In genomic region chr10:122869865-122870503, GRCm38 (mm10) we compare ENCODE assay signal across 9 mouse cellular contexts.
DNase-seq lines count a peak whose midpoint lies in the region; ATAC-seq and TF ChIP-seq lines count a peak whose summit lies in the region.
"Had no signal": no experiment of that assay in that cellular context is flagged by ENCODE, and none has a peak within 500 bp of the region (broad histone marks: within the 10 kb centered on the region; RNA-seq: fewer than 3 reads in every experiment).

No protein-coding gene starts in this region.

- no peaks in the 10 kb centered on the region for H3K9me3 ChIP-seq in heart, embryonic 14.5 days (ENCODE audit: control insufficient read depth, low read length)
- H3K9me3 ChIP-seq in ES-E14 (ENCODE audit: control insufficient read depth, insufficient read depth, low read depth, low read length): no peaks in the 10 kb centered on the region
- no peaks in the 10 kb centered on the region for H3K9me3 ChIP-seq in intestine, embryonic 16.5 days (ENCODE audit: control insufficient read depth, low read length)
- H3K9me3 ChIP-seq in limb, embryonic 13.5 days: no peaks in the 10 kb centered on the region
- H3K9me3 ChIP-seq in forebrain, embryonic 13.5 days (replicated peaks): no peaks in the 10 kb centered on the region

- no peak overlapping the region; the same call in 1 of the 2 replicates for H3K9ac ChIP-seq in heart, embryonic 14.5 days (ENCODE audit: low read length)
- H3K9ac ChIP-seq in heart, adult 2 months (ENCODE audit: low read depth, low read length): no peak overlapping the region
- no peak overlapping the region for H3K9ac ChIP-seq in ES-E14 (ENCODE audit: insufficient read depth, low read depth, low read length, poor library complexity, severe bottlenecking)
- H3K9ac ChIP-seq in intestine, embryonic 16.5 days (ENCODE audit: low read depth, low read length): no peak overlapping the region
- H3K9ac ChIP-seq in limb, embryonic 13.5 days: no peak overlapping the region
- no peak overlapping the region for H3K9ac ChIP-seq in forebrain, embryonic 13.5 days

- no peak overlapping the region for H3K4me2 ChIP-seq in heart, embryonic 14.5 days (ENCODE audit: low read length)
- no peak overlapping the region for H3K4me2 ChIP-seq in intestine, embryonic 16.5 days (ENCODE audit: low read depth, low read length)
- no peak overlapping the region for H3K4me2 ChIP-seq in limb, embryonic 13.5 days (replicated peaks)
- H3K4me2 ChIP-seq in forebrain, embryonic 13.5 days: no peak overlapping the region

- no peak for TF ChIP-seq POLR2A in heart, adult 2 months (IDR thresholded peaks at IDR 0.05; ENCODE audit: insufficient read depth, low read depth, low read length)

- no peaks in the 10 kb centered on the region for H3K27me3 ChIP-seq in heart, embryonic 14.5 days (ENCODE audit: control insufficient read depth, insufficient read depth, low read length)
- no peaks in the 10 kb centered on the region for H3K27me3 ChIP-seq in heart, adult 2 months (ENCODE audit: control insufficient read depth, insufficient read depth, low read length)
- no peaks in the 10 kb centered on the region for H3K27me3 ChIP-seq in intestine, embryonic 16.5 days (replicated peaks; ENCODE audit: control insufficient read depth, insufficient read depth, low read length)
- H3K27me3 ChIP-seq in limb, embryonic 13.5 days: no peaks in the 10 kb centered on the region
- H3K27me3 ChIP-seq in forebrain, embryonic 13.5 days: no peaks in the 10 kb centered on the region

- H3K36me3 ChIP-seq in heart, embryonic 14.5 days (ENCODE audit: control insufficient read depth, insufficient read depth, low read length): no peaks in the 10 kb centered on the region
- no peaks in the 10 kb centered on the region for H3K36me3 ChIP-seq in heart, adult 2 months (ENCODE audit: control insufficient read depth, insufficient read depth, low read length)
- no peaks in the 10 kb centered on the region for H3K36me3 ChIP-seq in ES-E14 (ENCODE audit: control insufficient read depth, insufficient read depth, low read length, poor library complexity, severe bottlenecking)
- no peaks in the 10 kb centered on the region for H3K36me3 ChIP-seq in intestine, embryonic 16.5 days (ENCODE audit: control insufficient read depth, insufficient read depth, low read length)
- no peaks in the 10 kb centered on the region for H3K36me3 ChIP-seq in limb, embryonic 13.5 days
- no peaks in the 10 kb centered on the region for H3K36me3 ChIP-seq in forebrain, embryonic 13.5 days (ENCODE audit: poor library complexity, severe bottlenecking)

- TF ChIP-seq CTCF in heart, adult 2 months (IDR thresholded peaks at IDR 0.05): no peak

- H3K4me3 ChIP-seq in heart, embryonic 14.5 days (ENCODE audit: control insufficient read depth in 1 of 2, insufficient read depth in 1 of 2, low read depth in 1 of 2, low read length in 2 of 2): no peak overlapping the region
- H3K4me3 ChIP-seq in heart, adult 2 months: no peak overlapping the region
- H3K4me3 ChIP-seq in ES-E14 (ENCODE audit: insufficient read depth in 1 of 2, low read depth in 1 of 2, low read length in 2 of 2, poor library complexity in 1 of 2, severe bottlenecking in 1 of 2): no peak overlapping the region
- H3K4me3 ChIP-seq in intestine, embryonic 16.5 days (ENCODE audit: low read length): no peak overlapping the region
- no peak overlapping the region for H3K4me3 ChIP-seq in limb, embryonic 13.5 days
- H3K4me3 ChIP-seq in forebrain, embryonic 13.5 days: no peak overlapping the region

- peaks cover 10 to 14% of the 10 kb centered on the region in 2 experiments for H3K4me1 ChIP-seq in heart, embryonic 14.5 days (ENCODE audit: control insufficient read depth in 2 of 2, insufficient read depth in 2 of 2, low read length in 2 of 2)
- H3K4me1 ChIP-seq in heart, adult 2 months (ENCODE audit: control insufficient read depth, insufficient read depth, low read length): 0 out of 2 replicates have a peak, but pooled peaks cover 1% of the 10 kb centered on the region
- H3K4me1 ChIP-seq in ES-E14 (ENCODE audit: control insufficient read depth in 2 of 2, insufficient read depth in 2 of 2, low read length in 2 of 2, poor library complexity in 1 of 2): peaks cover 0 to 11% of the 10 kb centered on the region in 2 experiments; a peak in 1 of 4 replicates
- H3K4me1 ChIP-seq in intestine, embryonic 16.5 days (ENCODE audit: control insufficient read depth, insufficient read depth, low read length): peaks cover 20% of the 10 kb centered on the region
- peaks cover 30% of the 10 kb centered on the region for H3K4me1 ChIP-seq in limb, embryonic 13.5 days
- no peaks in the 10 kb centered on the region for H3K4me1 ChIP-seq in forebrain, embryonic 13.5 days

- intact Hi-C loops in heart, adult 2 months (cut with DNase I): no loop called here

- TF ChIP-seq EP300 in heart, adult 2 months (IDR thresholded peaks at IDR 0.05; ENCODE audit: insufficient read depth, low read depth, low read length): no peak

- peak overlapping the region; percentile 75 to 80 for H3K27ac ChIP-seq in heart, embryonic 14.5 days (replicated peaks in 1 of 2; ENCODE audit: control insufficient read depth in 1 of 2, insufficient read depth in 1 of 2, low read depth in 2 of 2, low read length in 2 of 2)
- H3K27ac ChIP-seq in heart, adult 2 months: no peak overlapping the region
- H3K27ac ChIP-seq in ES-E14 (ENCODE audit: insufficient read depth, low read depth, low read length, poor library complexity, severe bottlenecking): 0 out of 2 replicates have a peak overlapping the region, but pooled peaks have one; percentile 34
- 0 out of 2 replicates have a peak overlapping the region, but pooled peaks have one; percentile 11 for H3K27ac ChIP-seq in intestine, embryonic 16.5 days (ENCODE audit: low read length)
- H3K27ac ChIP-seq in limb, embryonic 13.5 days: no peak overlapping the region; the same call in 1 of the 2 replicates
- H3K27ac ChIP-seq in forebrain, embryonic 13.5 days: no peak overlapping the region

- DNase-seq in heart, adult 2 months: no peak
- DNase-seq in ES-E14 (ENCODE audit: low read depth, low spot score): no peak
- DNase-seq in cerebellum, postnatal 36 days: no peak
- DNase-seq: cerebellum, adult 9-10 months had no signal

- no peak; the same call in 1 of the 2 replicates for ATAC-seq in heart, embryonic 14.5 days (ENCODE audit: insufficient number of reproducible peaks, insufficient read depth, low FRiP score, low read depth)
- peak; percentile 60 for ATAC-seq in intestine, embryonic 16.5 days
- ATAC-seq in limb, embryonic 13.5 days (ENCODE audit: low FRiP score, low read depth): peak; percentile 38; the same call in 1 of the 2 replicates
- ATAC-seq in forebrain, embryonic 13.5 days: no peak
- ATAC-seq in erythroid progenitor cell, adult 5-6 weeks (replicated peaks; ENCODE audit: low FRiP score, poor library complexity, severe bottlenecking): no peak

- H3K79me2 ChIP-seq in heart, adult 2 months (replicated peaks; ENCODE audit: control insufficient read depth, insufficient read depth, low read length): no peaks in the 10 kb centered on the region

- 49% methylated on average over 7 of the region's 8 CpGs for WGBS in heart, embryonic 14.5 days
- WGBS in heart, adult 2 months: 68% methylated on average over 8 of the region's 8 CpGs
- 34% methylated on average over 7 of the region's 8 CpGs for WGBS in intestine, embryonic 16.5 days
- 39% methylated on average over 8 of the region's 8 CpGs for WGBS in limb, embryonic 13.5 days
- WGBS in forebrain, embryonic 13.5 days: 68% methylated on average over 8 of the region's 8 CpGs

- in situ Hi-C loops in ES-E14 (cut with MboI; ENCODE audit: low sequenced_read_pairs in 2 of 2, unreplicated experiment in 2 of 2): no loop called here

TF ChIP-seq in ES-E14, 5 proteins besides CTCF, POLR2A, EP300 and RAD21:
- TF ChIP-seq MAFK (IDR thresholded peaks at IDR 0.05; ENCODE audit: insufficient read depth, low read depth, low read length): no peak
- TF ChIP-seq ZC3H11A (IDR thresholded peaks at IDR 0.05; ENCODE audit: borderline replicate concordance, low read depth, low read length): no peak
- TF ChIP-seq ZNF384 (IDR thresholded peaks at IDR 0.05; ENCODE audit: low read depth, low read length): no peak
- TF ChIP-seq CHD2 (IDR thresholded peaks at IDR 0.05; ENCODE audit: low read depth, low read length): no peak
- no peak for TF ChIP-seq HCFC1 (IDR thresholded peaks at IDR 0.05; ENCODE audit: borderline replicate concordance, insufficient read depth, low read length)

Comparison
In these comparisons a context has a peak if more than half of its experiments do, and no peak if none do; other contexts are left out.
1. H3K27ac ChIP-seq: peak in heart, embryonic 14.5 days (2 of 2), ES-E14 (single experiment) and intestine, embryonic 16.5 days (single experiment); none in heart, adult 2 months (single experiment), limb, embryonic 13.5 days (single experiment) and forebrain, embryonic 13.5 days (single experiment).
2. ATAC-seq: peak in intestine, embryonic 16.5 days (single experiment) and limb, embryonic 13.5 days (single experiment); none in heart, embryonic 14.5 days (single experiment), forebrain, embryonic 13.5 days (single experiment) and erythroid progenitor cell, adult 5-6 weeks (single experiment).